Mouse (Mus musculus) brain, embryonic 14.5 days (tissue): ENCODE data around the gene Nccrp1.

Source experiments
- CTCF ChIP-seq: fragments of 200-500 bp; IDR thresholded peaks from 2 replicates; pipeline ENCODE4 v1.5.1; 2012; ENCODE audit warnings: inconsistent platforms, mild to moderate bottlenecking, moderate library complexity, borderline replicate concordance; ENCODE audit not compliant: insufficient read depth, insufficient read length; ENCODE audit errors: extremely low read depth
- POLR2A ChIP-seq: fragments of 200-500 bp; IDR thresholded peaks from 2 replicates; pipeline ENCODE4 v1.6.1; 2012; ENCODE audit warnings: mild to moderate bottlenecking, inconsistent platforms, borderline replicate concordance; ENCODE audit not compliant: poor library complexity, insufficient read depth, insufficient read length, severe bottlenecking; ENCODE audit errors: extremely low read depth

- TF ChIP-seq POLR2A, result no peak
- no peak for TF ChIP-seq CTCF
Observed at GRCm38 (mm10) chr7:28557069-28557468, 10.0 kb upstream of the Nccrp1 start.
